Mouse (Mus musculus) heart, adult 2 months (tissue): Measurements from ENCODE around the gene Hoxb13. TPM values are rescaled to one million over a fixed set of nuclear protein-coding genes. Genes with fewer than 3 reads are reported as not detected.
A peak's percentile ranks its signal among the peaks of the same experiment; 100 is the strongest.

ENCODE experiments used
- DNase-seq, 2 experiments: peaks; one replicate each; pipeline ENCODE4 v3.0.0; 2021
- H3K27ac ChIP-seq: fragments of 200-600 bp; 2 replicates; pipeline ENCODE4 v1.8.1; 2022
- H3K27me3 ChIP-seq: fragments of 200-500 bp; 2 replicates; pipeline ENCODE4 v1.6.1; 2012; ENCODE audit warnings: mild to moderate bottlenecking, low read length, inconsistent platforms, mixed read lengths; ENCODE audit not compliant: control insufficient read depth, insufficient read depth
- H3K36me3 ChIP-seq: fragments of 200-500 bp; 2 replicates; pipeline ENCODE4 v1.6.1; 2012; ENCODE audit warnings: low read length, inconsistent platforms; ENCODE audit not compliant: control insufficient read depth, insufficient read depth
- H3K4me1 ChIP-seq: fragments of 200-500 bp; 2 replicates; pipeline ENCODE4 v1.6.1; 2011; ENCODE audit warnings: low read length; ENCODE audit not compliant: control insufficient read depth, insufficient read depth
- H3K4me3 ChIP-seq: fragments of 200-600 bp; 2 replicates; pipeline ENCODE4 v1.8.1; 2022
- H3K79me2 ChIP-seq: fragments of 200-500 bp; replicated peaks from 2 replicates; pipeline ENCODE4 v1.6.1; 2012; ENCODE audit warnings: mild to moderate bottlenecking, inconsistent platforms, low read length, moderate library complexity, mixed read lengths; ENCODE audit not compliant: control insufficient read depth, insufficient read depth
- H3K9ac ChIP-seq: fragments of 200-500 bp; 2 replicates; pipeline ENCODE4 v1.6.1; 2012; ENCODE audit warnings: low read depth, mild to moderate bottlenecking, control low read depth, inconsistent platforms, low read length, mixed read lengths
- CTCF ChIP-seq: fragments of 200-600 bp; IDR thresholded peaks from 2 replicates; pipeline ENCODE4 v1.8.1; 2022; ENCODE audit warnings: antibody characterized with exemption, mild to moderate bottlenecking, moderate library complexity
- EP300 ChIP-seq: fragments of 200-500 bp; IDR thresholded peaks from 2 replicates; pipeline ENCODE4 v1.6.1; 2011; ENCODE audit warnings: low read depth, low read length, control low read depth; ENCODE audit not compliant: insufficient read depth
- POLR2A ChIP-seq: fragments of 200-500 bp; IDR thresholded peaks from 2 replicates; pipeline ENCODE4 v1.6.1; 2011; ENCODE audit warnings: mild to moderate bottlenecking, low read depth, low read length, control low read depth; ENCODE audit not compliant: insufficient read depth
- WGBS: fragments of 180-500 bp; shearing (Covaris S2); methylation state at CpG from one replicate; pipeline ENCODE4 v1.1.7; 2018; 5-methylcytosine and 5-hydroxymethylcytosine counted together
- intact Hi-C: fragments of 180-260 bp; cut with DNase I; formaldehyde crosslinking; loops from one replicate; pipeline ENCODE4 v1.15.1; 2025
- long read RNA-seq: library from polyadenylated mRNA; stranded (forward); transcript quantifications from one replicate; pipeline ENCODE4 v2.0.0, GENCODE M21; 2021
- polyA plus RNA-seq: library from polyadenylated mRNA; depleted of rRNA; stranded (reverse); fragments of >200 nt; gene quantifications from 2 replicates; pipeline ENCODE4 v1.2.3, GENCODE M21; 2012; rRNA removed
- total RNA-seq, 2 experiments: library from RNA; stranded (reverse); gene quantifications; 2 replicates each; pipeline ENCODE4 v1.2.3; 2021

Hoxb13 gene
- total RNA-seq (not detected), polyA plus RNA-seq (not detected in 2 replicates)
- long read RNA-seq: 0 reads

GRCm38 (mm10) chr11:96193521-96194400, at the start of gene Hoxb13:
Hoxb13 (plus strand) TSS chr11:96194316.
- H3K36me3 ChIP-seq: no peaks in the 10 kb centered on the region
- H3K4me1 ChIP-seq: no peaks in the 10 kb centered on the region
- H3K9ac ChIP-seq: no peak within 1 kb of the TSS
- TF ChIP-seq POLR2A (no peak), CTCF (no peak)
- 3% methylated on average over 35 of the region's 35 CpGs for WGBS
- H3K27ac ChIP-seq: no peak within 1 kb of the TSS
- no peak for DNase-seq
- no peak within 1 kb of the TSS for H3K4me3 ChIP-seq
- no peaks in the 10 kb centered on the region for H3K79me2 ChIP-seq
- intact Hi-C loops: no loop called here
- H3K27me3 ChIP-seq: peaks cover 18% of the 10 kb centered on the region

- DNase-seq: peak; percentile 47 to 68
- no peaks in the 10 kb centered on the region for H3K4me1 ChIP-seq
- 1% methylated on average over 15 of the region's 15 CpGs for WGBS
- no peaks in the 10 kb centered on the region for H3K36me3 ChIP-seq
- TF ChIP-seq EP300 (no peak), POLR2A (no peak), CTCF (peak; percentile 83)
- intact Hi-C loops: loop anchor here (1.0 kb wide), 2 partner anchors 90 to 95 kb away; no protein-coding TSS in a partner anchor
- H3K79me2 ChIP-seq: no peaks in the 10 kb centered on the region
- H3K4me3 ChIP-seq: no peak overlapping the region
- no peak overlapping the region for H3K27ac ChIP-seq
- no peak overlapping the region for H3K9ac ChIP-seq
- no peaks in the 10 kb centered on the region; the same call in 1 of the 2 replicates for H3K27me3 ChIP-seq
Measured at GRCm38 (mm10) chr11:96145622-96146270, 48.4 kb upstream of the Hoxb13 start.

DNA sequence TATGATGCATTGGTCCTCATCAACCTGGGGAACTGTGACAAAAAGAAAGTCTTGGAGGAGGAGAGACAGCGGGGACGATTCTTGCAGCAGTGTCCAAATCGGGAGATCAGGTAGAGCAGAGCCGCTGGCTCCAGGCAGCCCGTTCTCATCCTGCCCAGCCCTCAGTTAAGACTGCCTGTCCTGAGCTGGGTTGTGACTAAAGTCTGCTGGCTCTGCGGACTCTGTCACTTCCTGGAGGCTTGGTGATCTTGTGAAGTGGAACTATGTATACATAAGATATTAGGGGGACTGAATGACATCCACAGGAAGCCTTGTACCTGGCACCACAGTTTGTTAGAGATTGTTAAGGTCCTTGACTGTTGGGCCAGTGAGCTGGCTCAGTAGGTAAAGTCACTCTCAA, 46.6 kb upstream of the Hoxb13 start:
- intact Hi-C loops: no loop called here
- Histone ChIP-seq H3K36me3 (no peaks in the 10 kb centered on the region), H3K9ac (no peak overlapping the region), H3K79me2 (no peaks in the 10 kb centered on the region), H3K27ac (no peak overlapping the region), H3K27me3 (no peaks in the 10 kb centered on the region; the same call in 1 of the 2 replicates), H3K4me1 (no peaks in the 10 kb centered on the region), H3K4me3 (no peak overlapping the region)
- DNase-seq: no peak
- WGBS: 56% methylated on average over 6 of the region's 6 CpGs
- no peak for TF ChIP-seq CTCF
- TF ChIP-seq POLR2A: no peak

DNA sequence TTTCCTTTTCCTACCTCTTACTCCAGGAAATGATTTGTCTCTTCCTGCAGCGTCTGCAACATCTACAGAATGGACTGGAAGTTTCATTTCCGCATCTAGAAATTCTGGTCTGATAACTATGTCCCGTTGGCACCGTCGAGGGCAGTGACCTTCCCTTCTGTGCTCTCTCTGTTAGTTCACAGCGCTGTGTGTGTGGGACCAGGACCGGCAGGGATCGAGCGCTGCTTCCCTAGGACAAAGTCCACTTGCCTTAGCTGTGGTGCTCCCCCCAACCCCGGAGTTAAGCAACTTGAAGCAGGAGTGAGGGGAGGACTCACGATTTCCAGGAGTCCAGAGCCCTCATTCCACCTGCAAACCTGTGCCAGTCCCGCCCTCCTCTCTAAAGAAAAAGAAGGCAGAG, 29.3 kb upstream of the Hoxb13 start:
- WGBS: 45% methylated on average over 12 of the region's 12 CpGs
- H3K4me3 ChIP-seq: no peak overlapping the region
- H3K4me1 ChIP-seq: no peaks in the 10 kb centered on the region
- H3K36me3 ChIP-seq: no peaks in the 10 kb centered on the region
- intact Hi-C loops: no loop called here
- no peak for TF ChIP-seq POLR2A
- no peak overlapping the region for H3K27ac ChIP-seq
- peaks cover 15% of the 10 kb centered on the region for H3K27me3 ChIP-seq
- H3K79me2 ChIP-seq: no peaks in the 10 kb centered on the region
- no peak overlapping the region for H3K9ac ChIP-seq
- no peak for DNase-seq

- Histone ChIP-seq H3K79me2 (no peaks in the 10 kb centered on the region), H3K4me3 (no peak overlapping the region), H3K27me3 (peaks cover 33% of the 10 kb centered on the region), H3K9ac (no peak overlapping the region), H3K4me1 (no peaks in the 10 kb centered on the region), H3K36me3 (no peaks in the 10 kb centered on the region), H3K27ac (no peak overlapping the region)
- 24% methylated on average over 9 of the region's 9 CpGs for WGBS
- no peak for DNase-seq
- intact Hi-C loops: no loop called here
- no peak for TF ChIP-seq POLR2A
- no peak for TF ChIP-seq CTCF
- no peak for TF ChIP-seq EP300
Measured at GRCm38 (mm10) chr11:96168125-96168524, 26.0 kb upstream of the Hoxb13 start.

GRCm38 (mm10) chr11:96169016-96169415, 25.1 kb upstream of the Hoxb13 start:
- Histone ChIP-seq H3K36me3 (no peaks in the 10 kb centered on the region), H3K27me3 (peaks cover 36% of the 10 kb centered on the region), H3K4me3 (no peak overlapping the region), H3K9ac (no peak overlapping the region), H3K79me2 (no peaks in the 10 kb centered on the region), H3K4me1 (no peaks in the 10 kb centered on the region), H3K27ac (no peak overlapping the region)
- 11% methylated on average over 7 of the region's 7 CpGs for WGBS
- no peak for DNase-seq
- no peak for TF ChIP-seq POLR2A
- no peak for TF ChIP-seq CTCF
- no peak for TF ChIP-seq EP300
- intact Hi-C loops: no loop called here
